Mouse (Mus musculus): ENCODE results near the gene Smyd3. TPM values are rescaled to one million over a fixed set of nuclear protein-coding genes. Genes with fewer than 3 reads are reported as not detected.

The Smyd3 gene
- polyA plus RNA-seq, 1 experiment from 2014 or later, result 11.3 TPM

DNA sequence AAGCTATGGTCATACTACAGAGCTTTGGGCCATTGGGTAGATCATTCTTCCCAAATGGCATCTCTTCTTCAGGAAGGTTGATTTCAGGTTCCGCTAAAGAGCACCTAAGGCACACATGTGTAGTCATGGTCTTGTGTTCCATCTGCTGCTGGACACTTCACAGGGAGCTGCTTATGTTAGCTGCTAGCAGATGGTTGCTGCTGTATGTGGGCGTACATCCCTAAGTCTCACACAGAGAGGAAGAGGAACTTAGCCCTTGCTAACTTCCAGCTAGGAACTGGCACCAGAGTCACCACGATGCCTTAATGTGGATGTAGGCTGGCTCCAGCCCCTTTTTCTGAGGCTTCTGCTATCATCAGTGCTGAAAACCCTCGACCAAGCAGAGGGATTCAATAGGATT lies 491.2 kb downstream of the Smyd3 start:
- no peaks in the 10 kb centered on the region for H3K9me3 ChIP-seq (ENCODE audit: control insufficient read depth)
- no peaks in the 10 kb centered on the region for H3K27me3 ChIP-seq (replicated peaks; ENCODE audit: control insufficient read depth, insufficient read depth, low read length)
- no peak for ATAC-seq
- no peak overlapping the region for H3K4me2 ChIP-seq (replicated peaks; ENCODE audit: low read depth)
- no peak overlapping the region for H3K27ac ChIP-seq (ENCODE audit: low read depth, low read length)
- no peak overlapping the region for H3K4me3 ChIP-seq (ENCODE audit: low read depth, low read length)
- no peaks in the 10 kb centered on the region for H3K4me1 ChIP-seq (replicated peaks; ENCODE audit: control insufficient read depth, insufficient read depth, low read length)
- TF ChIP-seq CTCF (IDR thresholded peaks at IDR 0.05; ENCODE audit: low read depth), result no peak
- no peaks in the 10 kb centered on the region for H3K36me3 ChIP-seq (ENCODE audit: control insufficient read depth, insufficient read depth)
- H3K9ac ChIP-seq (ENCODE audit: low read depth, low read length), result no peak overlapping the region
- WGBS, result 89% methylated on average over 4 of the region's 4 CpGs

DNA sequence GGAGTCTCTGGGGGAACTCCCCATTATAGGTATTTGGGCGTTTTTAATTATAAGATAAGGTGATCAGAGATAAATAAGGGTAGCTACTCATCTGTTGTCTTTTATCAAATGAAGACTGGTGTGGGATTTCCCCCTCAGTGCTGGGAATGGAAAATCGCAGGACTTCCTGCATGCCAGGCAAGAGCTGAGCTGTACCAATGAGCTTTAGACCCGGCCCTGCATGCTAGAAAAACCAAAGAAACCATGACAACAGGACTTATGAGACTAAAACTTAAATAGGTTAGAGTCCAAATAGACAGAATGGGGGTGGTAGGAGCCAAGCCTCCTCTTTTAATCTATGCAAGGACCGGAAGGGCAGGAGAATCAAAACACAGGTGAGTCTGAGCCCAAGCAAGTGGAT lies 492.7 kb downstream of the Smyd3 start:
- 77% methylated on average over 4 of the region's 4 CpGs for WGBS

DNA sequence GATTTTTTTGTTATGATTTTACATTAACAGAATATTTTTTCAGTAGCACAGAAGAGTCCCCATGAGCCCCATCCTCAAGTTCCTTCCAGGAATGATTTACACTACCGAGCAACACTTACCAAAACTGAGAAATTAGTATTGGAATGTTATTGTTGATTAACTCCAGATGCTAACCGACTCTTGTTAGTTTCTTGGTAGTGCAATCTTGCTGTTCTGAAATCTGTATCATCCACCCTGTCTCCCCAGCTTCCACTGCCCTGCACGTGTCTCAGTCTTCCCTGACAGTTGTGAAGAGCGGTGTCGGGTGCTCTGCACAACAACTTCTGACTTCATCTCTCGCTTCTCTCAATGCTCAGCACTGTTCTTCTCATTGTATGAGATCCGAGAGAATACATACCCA lies 494.4 kb downstream of the Smyd3 start:
- Histone ChIP-seq H3K4me3 (ENCODE audit: low read depth, low read length) (no peak overlapping the region), H3K4me2 (replicated peaks; ENCODE audit: low read depth) (no peak overlapping the region), H3K4me1 (replicated peaks; ENCODE audit: control insufficient read depth, insufficient read depth, low read length) (no peaks in the 10 kb centered on the region), H3K27me3 (replicated peaks; ENCODE audit: control insufficient read depth, insufficient read depth, low read length) (no peaks in the 10 kb centered on the region), H3K27ac (ENCODE audit: low read depth, low read length) (no peak overlapping the region), H3K9me3 (ENCODE audit: control insufficient read depth) (no peaks in the 10 kb centered on the region), H3K9ac (ENCODE audit: low read depth, low read length) (no peak overlapping the region), H3K36me3 (ENCODE audit: control insufficient read depth, insufficient read depth) (no peaks in the 10 kb centered on the region)
- no peak for TF ChIP-seq CTCF (IDR thresholded peaks at IDR 0.05; ENCODE audit: low read depth)
- ATAC-seq, result no peak
- WGBS, result 81% methylated on average over 7 of the region's 7 CpGs

More for the DNA sequence above, 492.7 kb downstream of the Smyd3 start:
- Histone ChIP-seq H3K4me2 (replicated peaks; ENCODE audit: low read depth) (no peak overlapping the region), H3K36me3 (ENCODE audit: control insufficient read depth, insufficient read depth) (no peaks in the 10 kb centered on the region), H3K4me3 (ENCODE audit: low read depth, low read length) (no peak overlapping the region), H3K27me3 (replicated peaks; ENCODE audit: control insufficient read depth, insufficient read depth, low read length) (no peaks in the 10 kb centered on the region), H3K9ac (ENCODE audit: low read depth, low read length) (no peak overlapping the region), H3K9me3 (ENCODE audit: control insufficient read depth) (no peaks in the 10 kb centered on the region), H3K27ac (ENCODE audit: low read depth, low read length) (no peak overlapping the region), H3K4me1 (replicated peaks; ENCODE audit: control insufficient read depth, insufficient read depth, low read length) (no peaks in the 10 kb centered on the region)
- no peak for TF ChIP-seq CTCF (IDR thresholded peaks at IDR 0.05; ENCODE audit: low read depth)
- ATAC-seq, result no peak

DNA sequence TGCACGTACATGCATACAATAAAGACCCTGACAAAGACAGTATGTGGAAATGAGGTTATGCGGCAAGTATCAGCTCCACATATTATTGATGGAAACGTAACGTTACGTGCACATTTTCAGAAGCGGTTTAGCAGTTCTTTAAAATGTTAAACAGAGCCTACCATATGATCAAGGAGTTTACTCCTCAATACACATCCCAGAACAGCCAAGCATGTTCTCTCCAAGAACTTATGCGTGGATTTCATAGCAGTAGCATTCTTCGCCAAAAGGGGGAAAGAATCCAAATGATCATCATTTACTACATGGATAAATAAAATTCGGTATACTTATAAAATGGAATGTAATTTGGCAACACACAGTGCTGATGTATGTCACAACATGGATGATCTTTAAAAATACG lies 500.4 kb downstream of the Smyd3 start:
- Histone ChIP-seq H3K27ac (ENCODE audit: low read depth, low read length) (no peak overlapping the region), H3K9me3 (ENCODE audit: control insufficient read depth) (no peaks in the 10 kb centered on the region), H3K4me3 (ENCODE audit: low read depth, low read length) (no peak overlapping the region), H3K36me3 (ENCODE audit: control insufficient read depth, insufficient read depth) (no peaks in the 10 kb centered on the region), H3K27me3 (replicated peaks; ENCODE audit: control insufficient read depth, insufficient read depth, low read length) (no peaks in the 10 kb centered on the region), H3K4me1 (replicated peaks; ENCODE audit: control insufficient read depth, insufficient read depth, low read length) (no peaks in the 10 kb centered on the region), H3K9ac (ENCODE audit: low read depth, low read length) (no peak overlapping the region), H3K4me2 (replicated peaks; ENCODE audit: low read depth) (no peak overlapping the region)
- no peak for TF ChIP-seq CTCF (IDR thresholded peaks at IDR 0.05; ENCODE audit: low read depth)
- ATAC-seq, result no peak
- WGBS, result 84% methylated on average over 10 of the region's 10 CpGs

DNA sequence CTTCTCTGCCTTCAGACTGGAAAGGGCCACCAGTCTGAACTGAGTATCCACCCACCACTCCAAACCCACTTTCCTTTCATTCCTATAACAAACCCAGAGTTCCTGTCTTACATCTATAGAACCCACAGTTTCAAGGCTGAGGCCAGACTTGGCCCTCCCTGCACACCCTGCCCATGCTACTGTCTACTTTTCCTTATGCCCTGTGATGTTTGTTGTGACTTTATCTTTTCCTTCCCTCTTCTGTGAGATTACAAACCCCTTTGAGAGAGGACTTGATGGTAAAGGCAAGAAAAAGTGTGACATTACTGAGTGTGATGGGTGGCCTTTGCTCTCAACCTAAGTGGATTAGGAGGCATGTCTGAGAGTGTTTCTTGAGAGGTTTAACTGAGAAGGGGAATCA lies 504.8 kb downstream of the Smyd3 start:
- Histone ChIP-seq H3K4me1 (replicated peaks; ENCODE audit: control insufficient read depth, insufficient read depth, low read length) (no peaks in the 10 kb centered on the region), H3K36me3 (ENCODE audit: control insufficient read depth, insufficient read depth) (no peaks in the 10 kb centered on the region), H3K4me2 (replicated peaks; ENCODE audit: low read depth) (no peak overlapping the region), H3K27ac (ENCODE audit: low read depth, low read length) (no peak overlapping the region), H3K27me3 (replicated peaks; ENCODE audit: control insufficient read depth, insufficient read depth, low read length) (no peaks in the 10 kb centered on the region), H3K4me3 (ENCODE audit: low read depth, low read length) (no peak overlapping the region), H3K9me3 (ENCODE audit: control insufficient read depth) (no peaks in the 10 kb centered on the region), H3K9ac (ENCODE audit: low read depth, low read length) (no peak overlapping the region)
- no peak for TF ChIP-seq CTCF (IDR thresholded peaks at IDR 0.05; ENCODE audit: low read depth)
- no peak for ATAC-seq

DNA sequence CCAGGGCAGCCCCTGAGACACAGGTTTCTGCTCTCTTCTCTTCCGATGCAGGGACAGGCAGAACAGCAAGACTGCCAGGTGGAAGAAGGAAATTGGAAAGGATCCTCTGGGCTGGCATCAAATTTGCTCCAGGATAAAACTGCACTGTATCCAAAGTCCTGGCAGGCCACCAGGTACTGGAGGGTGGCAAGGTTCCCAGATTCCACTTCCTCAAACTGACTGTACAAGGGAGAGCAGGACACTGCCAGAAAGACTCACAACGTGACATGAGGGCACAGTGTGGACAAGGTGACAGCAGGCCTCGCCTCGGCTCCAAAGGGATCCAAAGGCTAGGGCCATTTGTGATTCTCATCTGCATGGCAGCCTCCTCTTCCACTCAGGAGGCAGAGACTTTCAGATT lies 505.6 kb downstream of the Smyd3 start:
- Histone ChIP-seq H3K27me3 (replicated peaks; ENCODE audit: control insufficient read depth, insufficient read depth, low read length) (no peaks in the 10 kb centered on the region), H3K9ac (ENCODE audit: low read depth, low read length) (no peak overlapping the region), H3K4me2 (replicated peaks; ENCODE audit: low read depth) (no peak overlapping the region), H3K9me3 (ENCODE audit: control insufficient read depth) (no peaks in the 10 kb centered on the region), H3K27ac (ENCODE audit: low read depth, low read length) (no peak overlapping the region), H3K4me1 (replicated peaks; ENCODE audit: control insufficient read depth, insufficient read depth, low read length) (no peaks in the 10 kb centered on the region), H3K4me3 (ENCODE audit: low read depth, low read length) (no peak overlapping the region), H3K36me3 (ENCODE audit: control insufficient read depth, insufficient read depth) (no peaks in the 10 kb centered on the region)
- no peak for ATAC-seq
- 79% methylated on average over 4 of the region's 4 CpGs for WGBS
- TF ChIP-seq CTCF (IDR thresholded peaks at IDR 0.05; ENCODE audit: low read depth), result no peak

DNA sequence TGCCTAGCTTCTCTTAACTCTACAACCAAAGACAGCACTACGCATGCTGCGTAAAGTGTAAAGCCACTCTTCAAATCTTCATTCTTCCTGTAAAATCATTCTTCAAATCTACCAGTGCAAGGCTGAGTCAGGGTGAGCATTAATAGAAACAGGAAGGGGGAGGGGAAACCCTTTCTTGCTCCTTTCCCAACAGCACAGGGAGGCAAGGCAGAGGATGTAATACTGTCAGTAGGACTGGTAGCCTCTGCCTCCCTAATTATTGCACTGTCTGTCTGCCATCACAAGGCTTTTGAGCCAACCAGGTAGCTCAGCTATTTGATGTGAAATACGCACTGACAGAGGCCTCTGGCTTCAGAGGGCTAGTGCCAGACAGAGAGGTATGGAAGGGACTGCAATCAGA lies 507.1 kb downstream of the Smyd3 start:
- no peaks in the 10 kb centered on the region for H3K27me3 ChIP-seq (replicated peaks; ENCODE audit: control insufficient read depth, insufficient read depth, low read length)
- H3K36me3 ChIP-seq (ENCODE audit: control insufficient read depth, insufficient read depth), result no peaks in the 10 kb centered on the region
- H3K4me2 ChIP-seq (replicated peaks; ENCODE audit: low read depth), result no peak overlapping the region
- H3K4me3 ChIP-seq (ENCODE audit: low read depth, low read length), result no peak overlapping the region
- H3K9me3 ChIP-seq (ENCODE audit: control insufficient read depth), result no peaks in the 10 kb centered on the region
- no peaks in the 10 kb centered on the region for H3K4me1 ChIP-seq (replicated peaks; ENCODE audit: control insufficient read depth, insufficient read depth, low read length)
- ATAC-seq, result no peak
- no peak overlapping the region for H3K27ac ChIP-seq (ENCODE audit: low read depth, low read length)
- WGBS, result 94% methylated on average over 3 of the region's 3 CpGs
- TF ChIP-seq CTCF (IDR thresholded peaks at IDR 0.05; ENCODE audit: low read depth), result no peak
- no peak overlapping the region for H3K9ac ChIP-seq (ENCODE audit: low read depth, low read length)

All from intestine, postnatal 0 days (tissue).